Mouse (Mus musculus): ENCODE results near the gene Cbwd1. TPM values are rescaled to one million over a fixed set of nuclear protein-coding genes. Genes with fewer than 3 reads are reported as not detected.

Gene Cbwd1
- total and polyA plus RNA-seq, 2 experiments from 2014 or later = 12.8 to 18.1 TPM

DNA sequence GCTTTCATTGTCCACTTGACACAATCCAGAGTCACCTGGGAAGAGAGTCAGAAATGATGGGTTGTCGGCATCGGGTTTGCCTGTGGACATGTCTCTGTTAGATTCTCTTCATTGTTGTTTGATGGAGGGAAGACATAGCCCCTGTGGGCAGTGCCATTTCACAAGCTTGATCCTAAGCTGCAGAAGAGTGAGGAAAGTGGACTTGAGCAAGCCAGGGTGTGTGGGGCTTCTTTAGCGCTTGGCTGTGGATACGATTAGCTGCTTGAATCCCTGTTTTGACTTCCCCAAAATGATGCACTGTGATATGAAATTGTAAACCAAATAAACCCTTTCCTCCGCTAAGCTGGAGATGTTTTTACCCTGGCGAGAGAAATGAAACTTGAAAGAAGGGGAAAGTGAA, 40.6 kb upstream of the Cbwd1 start:
- Histone ChIP-seq H3K9ac (replicated peaks; ENCODE audit: low read depth, low read length) (no peak overlapping the region), H3K9me3 (replicated peaks; ENCODE audit: control insufficient read depth, low read length) (no peaks in the 10 kb centered on the region), H3K4me1 (ENCODE audit: control insufficient read depth, insufficient read depth) (peaks cover 11% of the 10 kb centered on the region), H3K36me3 (replicated peaks; ENCODE audit: control insufficient read depth, insufficient read depth, low read length) (no peaks in the 10 kb centered on the region), H3K4me2 (ENCODE audit: low read depth, low read length) (no peak overlapping the region), H3K27ac (ENCODE audit: low read depth) (no peak overlapping the region), H3K27me3 (ENCODE audit: control insufficient read depth, insufficient read depth, low read length) (0 out of 2 replicates have a peak, but pooled peaks cover 6% of the 10 kb centered on the region), H3K4me3 (ENCODE audit: low read depth, low read length) (no peak overlapping the region)
- TF ChIP-seq EP300 (IDR thresholded peaks at IDR 0.05; ENCODE audit: low read depth) (no peak), CTCF (IDR thresholded peaks at IDR 0.05; ENCODE audit: low read depth) (no peak)
- DNase-seq (ENCODE audit: low spot score) (no peak), ATAC-seq (ENCODE audit: insufficient read depth, low read depth) (no peak)
- 89% methylated on average over 6 of the region's 6 CpGs for WGBS

DNA sequence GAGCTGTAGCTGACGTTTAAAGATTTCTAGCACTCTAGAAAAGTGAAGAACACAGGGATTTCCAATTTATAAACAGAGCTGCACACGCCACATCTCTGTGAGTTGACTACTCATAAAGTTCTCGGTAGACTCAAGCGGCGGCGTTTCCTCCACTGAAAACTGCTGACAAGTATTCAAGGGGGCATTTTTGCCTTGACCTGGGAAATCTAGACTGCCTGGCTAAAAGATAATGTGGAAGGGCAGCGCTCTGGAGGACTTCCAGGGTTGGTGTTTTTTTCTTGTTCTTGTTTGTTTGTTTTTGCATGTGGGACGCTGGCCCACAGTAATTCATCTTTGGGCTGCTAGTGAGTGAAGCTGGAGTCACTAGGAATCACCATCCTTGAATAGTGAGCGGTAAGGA, 38.7 kb upstream of the Cbwd1 start:
- H3K4me2 ChIP-seq (ENCODE audit: low read depth, low read length) = peak overlapping the region; percentile 97
- no peaks in the 10 kb centered on the region for H3K9me3 ChIP-seq (replicated peaks; ENCODE audit: control insufficient read depth, low read length)
- 28% methylated on average over 9 of the region's 9 CpGs for WGBS
- ATAC-seq (ENCODE audit: insufficient read depth, low read depth) = no peak
- 0 out of 2 replicates have a peak, but pooled peaks cover 6% of the 10 kb centered on the region for H3K27me3 ChIP-seq (ENCODE audit: control insufficient read depth, insufficient read depth, low read length)
- H3K4me3 ChIP-seq (ENCODE audit: low read depth, low read length) = peak overlapping the region; percentile 88
- peaks cover 11% of the 10 kb centered on the region for H3K4me1 ChIP-seq (ENCODE audit: control insufficient read depth, insufficient read depth)
- H3K27ac ChIP-seq (ENCODE audit: low read depth) = no peak overlapping the region
- H3K36me3 ChIP-seq (replicated peaks; ENCODE audit: control insufficient read depth, insufficient read depth, low read length) = no peaks in the 10 kb centered on the region
- 0 out of 2 replicates have a peak overlapping the region, but pooled peaks have one; percentile 62 for H3K9ac ChIP-seq (replicated peaks; ENCODE audit: low read depth, low read length)
- TF ChIP-seq EP300 (IDR thresholded peaks at IDR 0.05; ENCODE audit: low read depth) = no peak
- no peak for TF ChIP-seq CTCF (IDR thresholded peaks at IDR 0.05; ENCODE audit: low read depth)
- DNase-seq (ENCODE audit: low spot score) = no peak

DNA sequence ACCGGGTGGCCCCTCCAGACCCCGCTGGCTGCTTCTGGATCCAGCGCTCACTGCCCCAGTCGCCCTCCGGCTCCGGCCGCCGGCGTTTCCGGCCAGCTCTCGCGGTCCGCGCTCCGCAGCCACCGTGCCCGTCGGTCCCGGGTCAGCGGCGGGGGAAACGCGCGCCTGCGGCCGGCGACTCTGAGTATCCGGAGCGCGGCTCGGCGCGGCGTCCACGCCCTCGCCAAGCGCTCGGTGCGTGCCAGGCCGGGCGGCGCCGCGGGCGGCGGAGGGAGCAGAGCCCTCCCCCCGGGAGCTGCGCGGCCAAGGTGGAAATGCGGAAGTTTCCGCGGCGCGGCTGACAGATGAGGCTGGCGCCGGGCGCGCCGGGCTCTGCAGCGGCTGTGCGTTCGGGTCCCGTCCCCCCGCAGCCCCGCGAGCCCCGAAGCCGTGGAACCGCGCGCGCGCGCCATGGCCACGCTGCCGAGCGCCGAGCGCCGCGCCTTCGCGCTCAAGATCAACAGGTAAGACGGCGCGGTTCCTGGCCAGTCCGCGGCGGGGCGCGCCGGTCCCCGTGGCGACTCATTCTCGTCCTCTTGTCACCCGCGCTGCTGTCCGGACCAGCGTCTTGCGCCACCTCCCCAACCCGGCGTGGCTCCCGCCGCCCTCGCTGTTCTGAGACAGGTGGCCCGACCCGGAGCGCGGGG, 37.9 kb upstream of the Cbwd1 start, which contains the start of gene Dock8:
Gene Dock8, plus strand, starts transcription at position 334 of the 686 bp plus-strand sequence.
- Histone ChIP-seq H3K27me3 (ENCODE audit: control insufficient read depth, insufficient read depth, low read length) (0 out of 2 replicates have a peak, but pooled peaks cover 6% of the 10 kb centered on the region), H3K9ac (replicated peaks; ENCODE audit: low read depth, low read length) (peak within 1 kb of the TSS; percentile 62), H3K36me3 (replicated peaks; ENCODE audit: control insufficient read depth, insufficient read depth, low read length) (no peaks in the 10 kb centered on the region), H3K9me3 (replicated peaks; ENCODE audit: control insufficient read depth, low read length) (no peaks in the 10 kb centered on the region), H3K27ac (ENCODE audit: low read depth) (peak within 1 kb of the TSS; percentile 64), H3K4me2 (ENCODE audit: low read depth, low read length) (peak within 1 kb of the TSS; percentile 97), H3K4me1 (ENCODE audit: control insufficient read depth, insufficient read depth) (peaks cover 11% of the 10 kb centered on the region), H3K4me3 (ENCODE audit: low read depth, low read length) (peak within 1 kb of the TSS; percentile 88)
- peak; percentile 83 for ATAC-seq (ENCODE audit: insufficient read depth, low read depth)
- TF ChIP-seq CTCF (IDR thresholded peaks at IDR 0.05; ENCODE audit: low read depth) (no peak), EP300 (IDR thresholded peaks at IDR 0.05; ENCODE audit: low read depth) (no peak)
- under 1% methylated on average over 85 of the region's 109 CpGs for WGBS
- peak; percentile 43 for DNase-seq (ENCODE audit: low spot score)

DNA sequence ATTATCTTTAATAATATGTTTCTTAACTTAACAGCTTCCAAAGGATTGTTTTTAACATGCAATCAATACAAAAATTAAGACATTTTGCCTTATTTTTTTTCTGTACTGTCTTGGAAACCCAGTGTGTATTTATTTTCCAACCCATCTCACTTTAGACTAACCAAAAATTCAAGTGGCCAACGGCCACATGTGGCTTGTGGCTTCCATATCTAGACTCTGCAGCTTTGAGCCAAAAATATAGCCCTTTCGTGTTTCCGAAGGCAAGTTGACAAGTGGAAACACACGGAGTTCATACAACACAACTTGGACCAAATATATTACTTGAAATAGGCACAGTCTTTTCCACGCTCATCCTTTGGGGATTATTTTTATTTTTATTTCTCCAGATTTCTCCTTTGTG, 37.2 kb upstream of the Cbwd1 start:
- Histone ChIP-seq H3K27me3 (ENCODE audit: control insufficient read depth, insufficient read depth, low read length) (0 out of 2 replicates have a peak, but pooled peaks cover 6% of the 10 kb centered on the region), H3K36me3 (replicated peaks; ENCODE audit: control insufficient read depth, insufficient read depth, low read length) (no peaks in the 10 kb centered on the region), H3K4me2 (ENCODE audit: low read depth, low read length) (peak overlapping the region; percentile 97; the same call in 1 of the 2 replicates), H3K27ac (ENCODE audit: low read depth) (no peak overlapping the region), H3K9ac (replicated peaks; ENCODE audit: low read depth, low read length) (no peak overlapping the region), H3K9me3 (replicated peaks; ENCODE audit: control insufficient read depth, low read length) (no peaks in the 10 kb centered on the region), H3K4me1 (ENCODE audit: control insufficient read depth, insufficient read depth) (peaks cover 4% of the 10 kb centered on the region; the same call in 1 of the 2 replicates), H3K4me3 (ENCODE audit: low read depth, low read length) (peak overlapping the region; percentile 88)
- TF ChIP-seq CTCF (IDR thresholded peaks at IDR 0.05; ENCODE audit: low read depth) (no peak), EP300 (IDR thresholded peaks at IDR 0.05; ENCODE audit: low read depth) (no peak)
- WGBS = 54% methylated on average over 5 of the region's 5 CpGs
- ATAC-seq (ENCODE audit: insufficient read depth, low read depth) = no peak
- DNase-seq (ENCODE audit: low spot score) = no peak

DNA sequence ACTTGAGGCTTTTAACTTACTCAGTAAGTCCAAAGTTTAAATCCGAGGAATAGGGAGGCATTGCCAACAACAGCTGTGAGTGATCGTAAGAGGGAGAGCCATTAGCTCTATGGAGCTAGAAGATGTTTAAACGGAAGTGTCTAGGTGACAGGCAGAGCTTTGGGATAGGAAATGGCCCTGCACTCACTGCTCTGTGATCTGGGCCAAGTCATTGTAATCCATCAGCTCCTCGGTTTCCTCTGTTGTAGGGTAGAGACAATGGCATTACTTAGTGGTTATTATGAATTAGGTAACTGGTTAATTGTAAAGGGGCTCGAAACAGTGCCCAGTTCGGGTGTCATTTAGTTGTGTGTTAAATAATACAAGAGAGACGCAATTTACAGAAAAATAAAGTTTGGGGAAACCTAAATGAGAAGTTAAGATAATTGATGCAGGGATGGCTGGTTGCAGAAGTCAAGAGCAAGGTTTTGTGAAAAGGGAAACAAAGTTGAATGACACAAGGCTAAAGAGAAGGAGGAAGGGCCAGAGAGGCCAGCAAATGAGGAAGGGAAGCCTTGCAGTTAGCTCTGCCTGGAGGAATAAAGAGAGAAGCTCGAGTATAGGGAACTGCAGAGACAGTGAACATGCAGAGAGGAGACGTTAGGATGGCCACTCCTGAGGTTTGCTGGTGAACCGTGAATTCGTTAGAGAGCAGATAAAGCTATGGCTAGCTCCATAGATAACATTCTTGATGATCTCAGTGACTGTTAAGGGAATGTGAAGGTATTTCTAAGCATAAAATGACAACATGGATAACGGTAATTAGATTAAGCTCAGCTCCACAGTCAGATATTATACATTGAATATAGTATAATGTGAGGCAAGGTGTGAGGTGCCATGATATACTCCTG, 35.6 kb upstream of the Cbwd1 start:
- WGBS = 59% methylated on average over 12 of the region's 12 CpGs
- ATAC-seq (ENCODE audit: insufficient read depth, low read depth) (no peak), DNase-seq (ENCODE audit: low spot score) (no peak)
- Histone ChIP-seq H3K4me3 (ENCODE audit: low read depth, low read length) (no peak overlapping the region), H3K27me3 (ENCODE audit: control insufficient read depth, insufficient read depth, low read length) (0 out of 2 replicates have a peak, but pooled peaks cover 6% of the 10 kb centered on the region), H3K27ac (ENCODE audit: low read depth) (no peak overlapping the region), H3K9me3 (replicated peaks; ENCODE audit: control insufficient read depth, low read length) (no peaks in the 10 kb centered on the region), H3K4me2 (ENCODE audit: low read depth, low read length) (no peak overlapping the region), H3K36me3 (replicated peaks; ENCODE audit: control insufficient read depth, insufficient read depth, low read length) (no peaks in the 10 kb centered on the region), H3K9ac (replicated peaks; ENCODE audit: low read depth, low read length) (no peak overlapping the region), H3K4me1 (ENCODE audit: control insufficient read depth, insufficient read depth) (no peaks in the 10 kb centered on the region)
- no peak for TF ChIP-seq CTCF (IDR thresholded peaks at IDR 0.05; ENCODE audit: low read depth)
